Mouse (Mus musculus) hindbrain, embryonic 12.5 days (tissue): ENCODE results near the gene Sh2b2. TPM values are rescaled to one million over a fixed set of nuclear protein-coding genes. Genes with fewer than 3 reads are reported as not detected.

Experiments
- ATAC-seq: fragments of 200-750 bp; cut with Nextera tagmentation; 2 replicates; pipeline ENCODE4 v1.8.0; 2017; ENCODE audit warnings: moderate TSS enrichment; ENCODE audit not compliant: low FRiP score
- H3K27ac ChIP-seq: fragments of 300-500 bp; sonication (generic); 2 replicates; pipeline ENCODE4 v1.5.1; 2016; ENCODE audit warnings: mild to moderate bottlenecking
- H3K27me3 ChIP-seq: fragments of 300-500 bp; sonication (generic); 2 replicates; pipeline ENCODE4 v1.6.1; 2016; ENCODE audit warnings: mild to moderate bottlenecking
- H3K36me3 ChIP-seq: fragments of 300-500 bp; sonication (generic); 2 replicates; pipeline ENCODE4 v1.6.1; 2016; ENCODE audit warnings: mild to moderate bottlenecking
- H3K4me1 ChIP-seq: fragments of 300-500 bp; sonication (generic); 2 replicates; pipeline ENCODE4 v1.6.1; 2016
- H3K4me2 ChIP-seq: fragments of 300-500 bp; sonication (generic); replicated peaks from 2 replicates; pipeline ENCODE4 v1.6.1; 2016; ENCODE audit warnings: mild to moderate bottlenecking
- H3K4me3 ChIP-seq: fragments of 300-500 bp; sonication (generic); 2 replicates; pipeline ENCODE4 v1.5.1; 2016; ENCODE audit warnings: mild to moderate bottlenecking
- H3K9ac ChIP-seq: fragments of 300-500 bp; sonication (generic); 2 replicates; pipeline ENCODE4 v1.6.1; 2016; ENCODE audit warnings: mild to moderate bottlenecking, moderate library complexity
- H3K9me3 ChIP-seq: fragments of 300-500 bp; sonication (generic); replicated peaks from 2 replicates; pipeline ENCODE4 v1.6.1; 2016; ENCODE audit warnings: mild to moderate bottlenecking
- WGBS: fragments of 180-500 bp; shearing (Covaris S2); methylation state at CpG from one replicate; pipeline ENCODE4 v1.1.7; 2016; 5-methylcytosine and 5-hydroxymethylcytosine counted together
- polyA plus RNA-seq: library from polyadenylated mRNA; unstranded; fragments of >200 nt; fragmentation: Nextera tagmentation; extraction: Ambion mirVana; gene quantifications from 2 replicates; pipeline ENCODE4 v1.2.1, GENCODE M21; 2016

The Sh2b2 gene
- polyA plus RNA-seq, 1 experiment from 2014 or later, result 20.3 TPM

- H3K36me3 ChIP-seq, result peaks cover 3% of the 10 kb centered on the region; the same call in 1 of the 2 replicates
- ATAC-seq, result no peak; the same call in 1 of the 2 replicates
- no peak overlapping the region for H3K9ac ChIP-seq
- H3K4me1 ChIP-seq, result peaks cover 10% of the 10 kb centered on the region
- no peak overlapping the region for H3K27ac ChIP-seq
- 31% methylated on average over 7 of the region's 7 CpGs for WGBS
- no peaks in the 10 kb centered on the region for H3K27me3 ChIP-seq
- no peak overlapping the region for H3K4me2 ChIP-seq
- no peaks in the 10 kb centered on the region for H3K9me3 ChIP-seq
- H3K4me3 ChIP-seq, result no peak overlapping the region
Measured at GRCm38 (mm10) chr5:136201832-136202231, 44.5 kb downstream of the Sh2b2 start.

- 0 out of 2 replicates have a peak overlapping the region, but pooled peaks have one; percentile 35 for H3K27ac ChIP-seq
- H3K27me3 ChIP-seq, result no peaks in the 10 kb centered on the region
- H3K36me3 ChIP-seq, result peaks cover 26% of the 10 kb centered on the region
- H3K4me2 ChIP-seq, result peak overlapping the region; percentile 96
- H3K4me1 ChIP-seq, result peaks cover 10% of the 10 kb centered on the region
- no peaks in the 10 kb centered on the region for H3K9me3 ChIP-seq
- H3K9ac ChIP-seq, result peak overlapping the region; percentile 83; the same call in 1 of the 2 replicates
- peak overlapping the region; percentile 71 for H3K4me3 ChIP-seq
- ATAC-seq, result no peak
- WGBS, result 36% methylated on average over 11 of the region's 11 CpGs
Measured at GRCm38 (mm10) chr5:136199526-136199925, 46.8 kb downstream of the Sh2b2 start.

- H3K9ac ChIP-seq, result peak within 1 kb of the TSS; percentile 83
- peak; percentile 89 for ATAC-seq
- H3K4me2 ChIP-seq, result peak within 1 kb of the TSS; percentile 96
- peak within 1 kb of the TSS; percentile 85 for H3K27ac ChIP-seq
- peak within 1 kb of the TSS; percentile 71 for H3K4me3 ChIP-seq
- H3K36me3 ChIP-seq, result peaks cover 34% of the 10 kb centered on the region
- H3K4me1 ChIP-seq, result peaks cover 10% of the 10 kb centered on the region
- H3K27me3 ChIP-seq, result no peaks in the 10 kb centered on the region
- under 1% methylated on average over 62 of the region's 62 CpGs for WGBS
- H3K9me3 ChIP-seq, result no peaks in the 10 kb centered on the region
Measured at GRCm38 (mm10) chr5:136198474-136199391, 47.6 kb downstream of the Sh2b2 start, which contains the start of gene Prkrip1. Prkrip1 (minus strand) TSS chr5:136198963.

- no peaks in the 10 kb centered on the region for H3K4me1 ChIP-seq
- no peaks in the 10 kb centered on the region for H3K27me3 ChIP-seq
- 88% methylated on average over 7 of the region's 7 CpGs for WGBS
- H3K27ac ChIP-seq, result no peak overlapping the region
- H3K36me3 ChIP-seq, result peaks cover 93% of the 10 kb centered on the region
- no peaks in the 10 kb centered on the region for H3K9me3 ChIP-seq
- ATAC-seq, result no peak
- H3K4me3 ChIP-seq, result no peak overlapping the region
- no peak overlapping the region for H3K4me2 ChIP-seq
- H3K9ac ChIP-seq, result no peak overlapping the region
Measured at GRCm38 (mm10) chr5:136191870-136192269, 54.5 kb downstream of the Sh2b2 start.

- Histone ChIP-seq H3K27me3 (no peaks in the 10 kb centered on the region), H3K4me1 (no peaks in the 10 kb centered on the region), H3K36me3 (peaks cover 74% of the 10 kb centered on the region), H3K27ac (no peak overlapping the region), H3K4me3 (no peak overlapping the region), H3K9me3 (no peaks in the 10 kb centered on the region), H3K9ac (no peak overlapping the region), H3K4me2 (no peak overlapping the region)
- no peak for ATAC-seq
- 47% methylated on average over 4 of the region's 4 CpGs for WGBS
Measured at GRCm38 (mm10) chr5:136186723-136187122, 59.6 kb downstream of the Sh2b2 start.

GRCm38 (mm10) chr5:136183766-136184165, 62.6 kb downstream of the Sh2b2 start:
- H3K36me3 ChIP-seq, result peaks cover 74% of the 10 kb centered on the region
- H3K27me3 ChIP-seq, result no peaks in the 10 kb centered on the region
- no peak for ATAC-seq
- H3K27ac ChIP-seq, result no peak overlapping the region
- no peak overlapping the region for H3K4me2 ChIP-seq
- no peaks in the 10 kb centered on the region for H3K4me1 ChIP-seq
- 93% methylated on average over 7 of the region's 7 CpGs for WGBS
- no peak overlapping the region for H3K4me3 ChIP-seq
- no peak overlapping the region for H3K9ac ChIP-seq
- H3K9me3 ChIP-seq, result no peaks in the 10 kb centered on the region

- no peaks in the 10 kb centered on the region for H3K27me3 ChIP-seq
- H3K9ac ChIP-seq, result no peak overlapping the region
- no peak for ATAC-seq
- H3K4me1 ChIP-seq, result no peaks in the 10 kb centered on the region
- no peak overlapping the region for H3K4me3 ChIP-seq
- 87% methylated on average over 4 of the region's 4 CpGs for WGBS
- H3K9me3 ChIP-seq, result no peaks in the 10 kb centered on the region
- H3K27ac ChIP-seq, result no peak overlapping the region
- peaks cover 74% of the 10 kb centered on the region for H3K36me3 ChIP-seq
- no peak overlapping the region for H3K4me2 ChIP-seq
Measured at GRCm38 (mm10) chr5:136182830-136183229, 63.5 kb downstream of the Sh2b2 start.

- no peak for ATAC-seq
- Histone ChIP-seq H3K4me2 (no peak overlapping the region), H3K9me3 (no peaks in the 10 kb centered on the region), H3K4me1 (no peaks in the 10 kb centered on the region), H3K9ac (no peak overlapping the region), H3K36me3 (peaks cover 78% of the 10 kb centered on the region), H3K27ac (no peak overlapping the region), H3K4me3 (no peak overlapping the region), H3K27me3 (no peaks in the 10 kb centered on the region)
- WGBS, result 91% methylated on average over 6 of the region's 6 CpGs
Measured at GRCm38 (mm10) chr5:136182049-136182448, 64.3 kb downstream of the Sh2b2 start.

GRCm38 (mm10) chr5:136181197-136181596, 65.2 kb downstream of the Sh2b2 start:
- WGBS, result 90% methylated on average over 6 of the region's 6 CpGs
- peaks cover 77% of the 10 kb centered on the region for H3K36me3 ChIP-seq
- no peak overlapping the region for H3K9ac ChIP-seq

GRCm38 (mm10) chr5:136179594-136179993, 66.8 kb downstream of the Sh2b2 start:
- ATAC-seq, result no peak
- Histone ChIP-seq H3K9me3 (no peaks in the 10 kb centered on the region), H3K27ac (no peak overlapping the region), H3K27me3 (no peaks in the 10 kb centered on the region), H3K9ac (no peak overlapping the region), H3K36me3 (peaks cover 67% of the 10 kb centered on the region), H3K4me3 (no peak overlapping the region), H3K4me2 (no peak overlapping the region), H3K4me1 (no peaks in the 10 kb centered on the region)
- 78% methylated on average over 5 of the region's 5 CpGs for WGBS

More at GRCm38 (mm10) chr5:136181197-136181596, 65.2 kb downstream of the Sh2b2 start:
- H3K27ac ChIP-seq, result no peak overlapping the region
- H3K9me3 ChIP-seq, result no peaks in the 10 kb centered on the region
- H3K4me3 ChIP-seq, result no peak overlapping the region
- no peak for ATAC-seq
- H3K4me2 ChIP-seq, result no peak overlapping the region
- no peaks in the 10 kb centered on the region for H3K27me3 ChIP-seq
- no peaks in the 10 kb centered on the region for H3K4me1 ChIP-seq

GRCm38 (mm10) chr5:136173606-136174463, 72.5 kb downstream of the Sh2b2 start:
- peaks cover 21% of the 10 kb centered on the region for H3K4me1 ChIP-seq
- no peaks in the 10 kb centered on the region for H3K9me3 ChIP-seq
- H3K9ac ChIP-seq, result no peak overlapping the region
- WGBS, result 61% methylated on average over 9 of the region's 9 CpGs
- peaks cover 10% of the 10 kb centered on the region for H3K27me3 ChIP-seq
- H3K4me2 ChIP-seq, result no peak overlapping the region
- no peak overlapping the region for H3K4me3 ChIP-seq
- peaks cover 19% of the 10 kb centered on the region for H3K36me3 ChIP-seq
- H3K27ac ChIP-seq, result no peak overlapping the region
- no peak for ATAC-seq

- 86% methylated on average over 9 of the region's 9 CpGs for WGBS
- Histone ChIP-seq H3K27me3 (peaks cover 10% of the 10 kb centered on the region), H3K9ac (no peak overlapping the region), H3K4me3 (no peak overlapping the region), H3K4me1 (peaks cover 21% of the 10 kb centered on the region), H3K9me3 (peaks cover 6% of the 10 kb centered on the region; the same call in 1 of the 2 replicates), H3K4me2 (no peak overlapping the region), H3K27ac (no peak overlapping the region), H3K36me3 (peaks cover 17% of the 10 kb centered on the region)
- no peak for ATAC-seq
Measured at GRCm38 (mm10) chr5:136172939-136173338, 73.4 kb downstream of the Sh2b2 start.
